Mouse (Mus musculus): ENCODE measurements around the gene Gna11. TPM values are rescaled to one million over a fixed set of nuclear protein-coding genes. Genes with fewer than 3 reads are reported as not detected.

Gene Gna11
- polyA plus RNA-seq, 1 experiment, result 26.3 TPM

DNA sequence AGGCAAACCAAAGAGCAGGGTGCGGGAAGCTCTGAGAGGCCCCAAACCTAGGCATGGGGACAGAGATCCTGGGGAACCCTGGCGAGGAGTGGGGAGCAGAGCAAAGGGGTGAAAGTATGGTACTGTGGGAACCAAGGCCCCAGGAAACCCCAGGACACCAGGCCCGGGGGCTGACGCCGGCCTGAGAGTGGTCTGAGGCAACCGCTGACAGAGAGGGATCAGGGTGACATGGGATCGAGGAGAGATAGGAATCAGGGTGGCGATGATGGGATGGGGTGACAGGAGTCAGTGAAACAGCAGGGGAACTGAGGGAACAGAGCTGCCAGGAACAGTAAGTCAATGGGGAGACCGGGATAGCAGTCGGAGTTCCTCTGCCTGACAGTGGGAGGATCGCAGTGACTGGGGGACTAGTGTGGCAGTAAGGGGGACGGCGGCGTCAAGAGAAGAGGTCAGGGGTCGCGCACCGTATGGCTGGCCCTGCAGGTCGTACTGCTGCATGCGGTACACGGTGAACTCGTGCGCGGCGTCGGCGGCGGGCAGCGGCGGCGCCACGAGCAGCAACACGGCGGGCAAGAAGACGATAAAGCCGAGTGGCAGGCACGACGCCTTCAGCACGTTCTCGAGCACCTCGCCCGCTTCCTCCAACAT, 49.2 kb downstream of the Gna11 start:
- H3K36me3 ChIP-seq (ENCODE audit: control insufficient read depth, insufficient read depth, low read length), result no peaks in the 10 kb centered on the region
- peak overlapping the region; percentile 99 for H3K4me3 ChIP-seq (ENCODE audit: control insufficient read depth, low read depth, low read length)
- TF ChIP-seq POLR2A (IDR thresholded peaks at IDR 0.05; ENCODE audit: control insufficient read depth, low read depth, low read length) (no peak), CTCF (IDR thresholded peaks at IDR 0.05; ENCODE audit: control insufficient read depth, insufficient read depth, insufficient replicate concordance, low read depth, low read length) (no peak)
- H3K4me1 ChIP-seq (ENCODE audit: control insufficient read depth, insufficient read depth, low read length), result peaks cover 10% of the 10 kb centered on the region
- peak overlapping the region; percentile 65 for H3K27ac ChIP-seq (ENCODE audit: control insufficient read depth, insufficient read depth, low read depth, low read length)
- H3K27me3 ChIP-seq (ENCODE audit: control insufficient read depth, insufficient read depth, low read length), result no peaks in the 10 kb centered on the region

DNA sequence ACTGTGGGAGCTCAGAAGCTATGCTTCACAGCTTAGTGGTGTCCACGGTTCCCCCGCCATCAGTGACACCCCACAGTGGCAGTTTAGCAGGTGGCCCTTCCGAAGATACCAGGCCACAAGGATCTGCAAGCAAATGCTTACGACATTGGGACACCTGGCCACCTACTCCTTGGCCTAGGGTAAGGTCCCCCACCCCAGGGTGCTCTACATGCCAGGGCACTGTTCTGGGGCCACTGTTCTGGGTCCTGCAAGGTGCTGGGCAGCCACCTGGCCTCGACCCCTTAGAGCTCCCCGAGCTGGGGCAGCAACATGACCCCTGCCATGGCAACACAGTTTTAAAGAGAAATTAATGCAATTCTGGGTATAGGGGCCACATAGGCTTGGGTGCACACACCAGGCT, 49.8 kb downstream of the Gna11 start:
- Histone ChIP-seq H3K36me3 (ENCODE audit: control insufficient read depth, insufficient read depth, low read length) (no peaks in the 10 kb centered on the region), H3K4me1 (ENCODE audit: control insufficient read depth, insufficient read depth, low read length) (peaks cover 10% of the 10 kb centered on the region), H3K27ac (ENCODE audit: control insufficient read depth, insufficient read depth, low read depth, low read length) (no peak overlapping the region), H3K27me3 (ENCODE audit: control insufficient read depth, insufficient read depth, low read length) (no peaks in the 10 kb centered on the region), H3K4me3 (ENCODE audit: control insufficient read depth, low read depth, low read length) (peak overlapping the region; percentile 99)
- no peak for TF ChIP-seq POLR2A (IDR thresholded peaks at IDR 0.05; ENCODE audit: control insufficient read depth, low read depth, low read length)

DNA sequence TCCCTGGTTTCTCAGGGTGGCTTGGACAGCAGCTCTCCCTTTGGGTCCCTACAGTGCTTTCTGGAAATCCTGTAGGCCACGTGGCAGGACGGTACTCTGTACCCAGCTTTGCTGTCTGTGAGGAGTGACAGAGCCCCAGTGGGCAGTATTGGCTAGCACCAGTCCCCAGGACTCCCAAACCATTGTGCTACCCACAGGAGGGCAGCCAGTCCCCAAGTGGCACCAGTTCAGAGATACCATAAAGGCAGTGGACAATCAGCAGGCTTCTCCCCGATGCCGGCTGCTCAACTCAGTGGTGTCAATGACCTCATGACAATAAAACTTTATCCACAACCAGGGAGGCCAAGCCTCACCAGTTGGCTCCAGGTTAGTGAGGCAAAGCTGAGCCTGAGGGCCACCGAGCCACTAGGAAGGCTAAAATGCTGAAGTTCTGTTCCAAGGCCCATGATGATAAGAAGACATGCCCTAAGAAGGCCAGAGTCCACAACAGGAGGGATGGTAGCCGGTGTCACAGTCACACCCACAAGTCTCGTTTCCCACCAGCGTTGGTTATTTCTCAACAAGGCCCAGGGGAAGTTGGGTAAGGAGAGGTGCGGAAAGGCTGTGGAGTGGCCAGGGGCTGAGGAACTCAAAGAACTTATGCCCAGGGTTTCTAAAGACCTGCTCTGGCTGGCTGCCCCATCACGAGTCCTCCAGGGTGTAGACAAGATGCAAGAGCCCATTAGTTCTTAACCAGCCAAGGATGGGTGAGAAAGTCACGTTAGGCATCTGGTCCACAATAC, 50.5 kb downstream of the Gna11 start:
- no peak overlapping the region for H3K4me3 ChIP-seq (ENCODE audit: control insufficient read depth, low read depth, low read length)
- no peaks in the 10 kb centered on the region for H3K27me3 ChIP-seq (ENCODE audit: control insufficient read depth, insufficient read depth, low read length)
- peaks cover 10% of the 10 kb centered on the region for H3K4me1 ChIP-seq (ENCODE audit: control insufficient read depth, insufficient read depth, low read length)
- no peak overlapping the region for H3K27ac ChIP-seq (ENCODE audit: control insufficient read depth, insufficient read depth, low read depth, low read length)
- TF ChIP-seq CTCF (IDR thresholded peaks at IDR 0.05; ENCODE audit: control insufficient read depth, insufficient read depth, insufficient replicate concordance, low read depth, low read length), result no peak
- TF ChIP-seq POLR2A (IDR thresholded peaks at IDR 0.05; ENCODE audit: control insufficient read depth, low read depth, low read length), result no peak
- no peaks in the 10 kb centered on the region; the same call in 1 of the 2 replicates for H3K36me3 ChIP-seq (ENCODE audit: control insufficient read depth, insufficient read depth, low read length)

- TF ChIP-seq CTCF (IDR thresholded peaks at IDR 0.05; ENCODE audit: control insufficient read depth, insufficient read depth, insufficient replicate concordance, low read depth, low read length) (no peak), POLR2A (IDR thresholded peaks at IDR 0.05; ENCODE audit: control insufficient read depth, low read depth, low read length) (no peak)
- H3K36me3 ChIP-seq (ENCODE audit: control insufficient read depth, insufficient read depth, low read length), result no peaks in the 10 kb centered on the region; the same call in 1 of the 2 replicates
Observed at GRCm38 (mm10) chr10:81493601-81494220, 51.3 kb downstream of the Gna11 start.

DNA sequence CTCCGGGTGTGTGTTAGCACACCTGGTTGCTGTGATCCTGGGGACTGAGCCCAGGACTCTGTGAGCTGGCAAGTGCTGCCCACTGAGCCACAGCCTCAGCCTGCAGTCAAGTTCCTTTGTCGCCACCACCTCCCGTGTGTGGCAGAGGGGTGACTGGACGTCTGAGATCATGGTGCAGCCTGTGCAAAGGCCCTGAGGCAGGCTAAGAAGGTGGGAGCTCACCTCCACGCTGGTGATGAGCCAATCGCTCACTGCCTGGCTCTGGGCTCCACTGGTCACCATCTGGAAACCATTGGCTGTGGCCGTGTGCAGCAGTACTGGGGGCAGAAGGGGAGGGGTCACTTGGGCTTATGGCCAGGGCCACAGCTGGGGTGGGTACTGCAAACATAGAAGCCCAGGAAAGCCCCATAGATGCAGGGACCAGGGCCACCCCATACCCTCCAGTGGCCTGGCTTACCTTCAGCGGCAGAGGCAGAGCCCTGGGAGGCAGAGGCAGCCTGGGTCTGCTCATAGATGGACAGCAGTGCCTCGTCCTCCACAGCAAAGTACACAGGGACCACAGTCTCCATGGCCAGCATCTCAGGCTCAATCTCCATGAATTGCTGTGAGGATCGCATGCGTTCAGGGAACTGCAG, 52.3 kb downstream of the Gna11 start:
- TF ChIP-seq CTCF (IDR thresholded peaks at IDR 0.05; ENCODE audit: control insufficient read depth, insufficient read depth, insufficient replicate concordance, low read depth, low read length) (no peak), POLR2A (IDR thresholded peaks at IDR 0.05; ENCODE audit: control insufficient read depth, low read depth, low read length) (no peak)
- peaks cover 10% of the 10 kb centered on the region for H3K4me1 ChIP-seq (ENCODE audit: control insufficient read depth, insufficient read depth, low read length)
- H3K4me3 ChIP-seq (ENCODE audit: control insufficient read depth, low read depth, low read length), result no peak overlapping the region
- H3K27ac ChIP-seq (ENCODE audit: control insufficient read depth, insufficient read depth, low read depth, low read length), result no peak overlapping the region
- H3K27me3 ChIP-seq (ENCODE audit: control insufficient read depth, insufficient read depth, low read length), result no peaks in the 10 kb centered on the region
- H3K36me3 ChIP-seq (ENCODE audit: control insufficient read depth, insufficient read depth, low read length), result no peaks in the 10 kb centered on the region; the same call in 1 of the 2 replicates

More at GRCm38 (mm10) chr10:81493601-81494220, 51.3 kb downstream of the Gna11 start:
- no peaks in the 10 kb centered on the region for H3K27me3 ChIP-seq (ENCODE audit: control insufficient read depth, insufficient read depth, low read length)
- no peak overlapping the region for H3K4me3 ChIP-seq (ENCODE audit: control insufficient read depth, low read depth, low read length)
- H3K27ac ChIP-seq (ENCODE audit: control insufficient read depth, insufficient read depth, low read depth, low read length), result no peak overlapping the region
- H3K4me1 ChIP-seq (ENCODE audit: control insufficient read depth, insufficient read depth, low read length), result peaks cover 10% of the 10 kb centered on the region

DNA sequence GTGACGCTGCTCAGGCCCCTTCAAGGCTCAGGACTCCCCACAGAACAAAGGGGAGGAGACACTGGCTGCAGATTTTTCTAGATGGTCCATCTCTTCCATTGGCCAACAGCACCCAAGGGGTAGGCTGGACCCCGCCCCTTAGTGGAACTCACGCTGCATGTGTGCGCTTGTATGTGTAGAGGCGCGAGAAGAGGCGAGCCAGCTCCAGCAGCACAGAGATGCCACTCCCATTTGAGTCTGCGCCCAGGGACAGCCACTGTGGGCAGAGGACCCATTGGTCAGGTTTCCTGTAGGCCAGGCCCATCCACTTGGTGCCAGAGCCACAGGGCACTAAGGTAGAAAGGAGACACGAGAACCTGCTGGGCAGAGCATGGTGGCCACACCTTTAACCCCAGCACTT, 54.0 kb downstream of the Gna11 start:
- Histone ChIP-seq H3K4me3 (ENCODE audit: control insufficient read depth, low read depth, low read length) (no peak overlapping the region), H3K36me3 (ENCODE audit: control insufficient read depth, insufficient read depth, low read length) (no peaks in the 10 kb centered on the region; the same call in 1 of the 2 replicates), H3K27me3 (ENCODE audit: control insufficient read depth, insufficient read depth, low read length) (no peaks in the 10 kb centered on the region), H3K27ac (ENCODE audit: control insufficient read depth, insufficient read depth, low read depth, low read length) (no peak overlapping the region), H3K4me1 (ENCODE audit: control insufficient read depth, insufficient read depth, low read length) (peaks cover 10% of the 10 kb centered on the region)
- TF ChIP-seq CTCF (IDR thresholded peaks at IDR 0.05; ENCODE audit: control insufficient read depth, insufficient read depth, insufficient replicate concordance, low read depth, low read length), result no peak
- TF ChIP-seq POLR2A (IDR thresholded peaks at IDR 0.05; ENCODE audit: control insufficient read depth, low read depth, low read length), result no peak

- no peaks in the 10 kb centered on the region; the same call in 1 of the 2 replicates for H3K36me3 ChIP-seq (ENCODE audit: control insufficient read depth, insufficient read depth, low read length)
- H3K4me1 ChIP-seq (ENCODE audit: control insufficient read depth, insufficient read depth, low read length), result peaks cover under 1% of the 10 kb centered on the region
- H3K27ac ChIP-seq (ENCODE audit: control insufficient read depth, insufficient read depth, low read depth, low read length), result no peak overlapping the region
- H3K27me3 ChIP-seq (ENCODE audit: control insufficient read depth, insufficient read depth, low read length), result no peaks in the 10 kb centered on the region
- H3K4me3 ChIP-seq (ENCODE audit: control insufficient read depth, low read depth, low read length), result no peak overlapping the region
- TF ChIP-seq POLR2A (IDR thresholded peaks at IDR 0.05; ENCODE audit: control insufficient read depth, low read depth, low read length), result no peak
- no peak for TF ChIP-seq CTCF (IDR thresholded peaks at IDR 0.05; ENCODE audit: control insufficient read depth, insufficient read depth, insufficient replicate concordance, low read depth, low read length)
Observed at GRCm38 (mm10) chr10:81489941-81490340, 55.0 kb downstream of the Gna11 start.
